Mouse (Mus musculus) intestine, embryonic 15.5 days (tissue): ENCODE data around the gene Rassf2. TPM values are rescaled to one million over a fixed set of nuclear protein-coding genes. Genes with fewer than 3 reads are reported as not detected.
A peak's percentile ranks its signal among the peaks of the same experiment; 100 is the strongest.

Source experiments
- ATAC-seq: fragments of 200-750 bp; cut with Nextera tagmentation; 2 replicates; pipeline ENCODE4 v1.8.0; 2017; ENCODE audit warnings: moderate TSS enrichment, moderate library complexity
- H3K27ac ChIP-seq: fragments of 300-500 bp; sonication (generic); 2 replicates; pipeline ENCODE4 v1.5.1; 2015; ENCODE audit warnings: mild to moderate bottlenecking, inconsistent platforms
- H3K27me3 ChIP-seq: fragments of 300-500 bp; sonication (generic); replicated peaks from 2 replicates; pipeline ENCODE4 v1.6.1; 2015; ENCODE audit warnings: inconsistent platforms
- H3K36me3 ChIP-seq: fragments of 300-500 bp; sonication (generic); 2 replicates; pipeline ENCODE4 v1.6.1; 2015; ENCODE audit warnings: inconsistent platforms
- H3K4me1 ChIP-seq: fragments of 300-500 bp; sonication (generic); replicated peaks from 2 replicates; pipeline ENCODE4 v1.6.1; 2015; ENCODE audit warnings: inconsistent platforms
- H3K4me2 ChIP-seq: fragments of 300-500 bp; sonication (generic); replicated peaks from 2 replicates; pipeline ENCODE4 v1.6.1; 2015; ENCODE audit warnings: mild to moderate bottlenecking, inconsistent platforms
- H3K4me3 ChIP-seq: fragments of 300-500 bp; sonication (generic); replicated peaks from 2 replicates; pipeline ENCODE4 v1.5.1; 2015; ENCODE audit warnings: inconsistent platforms
- H3K9ac ChIP-seq: fragments of 300-500 bp; sonication (generic); 2 replicates; pipeline ENCODE4 v1.6.1; 2015; ENCODE audit warnings: inconsistent platforms
- H3K9me3 ChIP-seq: fragments of 300-500 bp; sonication (generic); 2 replicates; pipeline ENCODE4 v1.6.1; 2016; ENCODE audit warnings: inconsistent platforms
- WGBS: fragments of 180-500 bp; shearing (Covaris S2); methylation state at CpG from one replicate; pipeline ENCODE4 v1.1.7; 2015; 5-methylcytosine and 5-hydroxymethylcytosine counted together
- polyA plus RNA-seq: library from polyadenylated mRNA; unstranded; fragments of >200 nt; fragmentation: Nextera tagmentation; extraction: Ambion mirVana; gene quantifications from 2 replicates; pipeline ENCODE4 v1.2.1, GENCODE M21; 2015

Rassf2 gene
- polyA plus RNA-seq, 1 experiment from 2014 or later = 7.6 TPM

DNA sequence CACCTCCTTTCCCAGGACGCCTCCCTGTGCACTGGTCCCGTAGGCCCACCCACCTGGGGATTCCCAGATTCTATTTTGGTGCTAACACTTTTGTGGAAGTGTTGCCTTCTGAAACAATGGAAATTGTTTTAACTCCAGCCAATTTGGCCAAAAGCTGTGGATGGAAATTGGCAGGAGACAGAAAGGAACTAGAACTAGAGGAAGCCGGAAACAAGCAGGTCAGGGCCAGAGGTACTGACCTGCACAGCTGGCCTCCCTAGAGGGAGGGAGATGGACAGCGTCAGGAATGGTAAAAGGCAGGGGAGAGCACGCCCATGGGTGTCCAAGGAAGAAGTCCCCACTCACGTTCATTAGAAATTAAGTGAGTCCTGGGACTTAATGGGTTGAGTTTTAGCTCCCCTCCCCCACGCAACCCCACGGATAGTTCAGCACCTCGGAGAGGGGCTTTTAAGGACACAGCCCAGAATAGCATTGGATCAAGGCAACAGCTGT is 72.3 kb downstream of the Rassf2 start:
- no peaks in the 10 kb centered on the region for H3K9me3 ChIP-seq
- ATAC-seq = no peak
- no peaks in the 10 kb centered on the region for H3K36me3 ChIP-seq
- H3K27ac ChIP-seq = no peak overlapping the region
- H3K9ac ChIP-seq = no peak overlapping the region
- H3K4me2 ChIP-seq = no peak overlapping the region
- peaks cover 12% of the 10 kb centered on the region for H3K27me3 ChIP-seq
- H3K4me3 ChIP-seq = no peak overlapping the region
- 0 out of 2 replicates have a peak, but pooled peaks cover 5% of the 10 kb centered on the region for H3K4me1 ChIP-seq
- 53% methylated on average over 9 of the region's 9 CpGs for WGBS

DNA sequence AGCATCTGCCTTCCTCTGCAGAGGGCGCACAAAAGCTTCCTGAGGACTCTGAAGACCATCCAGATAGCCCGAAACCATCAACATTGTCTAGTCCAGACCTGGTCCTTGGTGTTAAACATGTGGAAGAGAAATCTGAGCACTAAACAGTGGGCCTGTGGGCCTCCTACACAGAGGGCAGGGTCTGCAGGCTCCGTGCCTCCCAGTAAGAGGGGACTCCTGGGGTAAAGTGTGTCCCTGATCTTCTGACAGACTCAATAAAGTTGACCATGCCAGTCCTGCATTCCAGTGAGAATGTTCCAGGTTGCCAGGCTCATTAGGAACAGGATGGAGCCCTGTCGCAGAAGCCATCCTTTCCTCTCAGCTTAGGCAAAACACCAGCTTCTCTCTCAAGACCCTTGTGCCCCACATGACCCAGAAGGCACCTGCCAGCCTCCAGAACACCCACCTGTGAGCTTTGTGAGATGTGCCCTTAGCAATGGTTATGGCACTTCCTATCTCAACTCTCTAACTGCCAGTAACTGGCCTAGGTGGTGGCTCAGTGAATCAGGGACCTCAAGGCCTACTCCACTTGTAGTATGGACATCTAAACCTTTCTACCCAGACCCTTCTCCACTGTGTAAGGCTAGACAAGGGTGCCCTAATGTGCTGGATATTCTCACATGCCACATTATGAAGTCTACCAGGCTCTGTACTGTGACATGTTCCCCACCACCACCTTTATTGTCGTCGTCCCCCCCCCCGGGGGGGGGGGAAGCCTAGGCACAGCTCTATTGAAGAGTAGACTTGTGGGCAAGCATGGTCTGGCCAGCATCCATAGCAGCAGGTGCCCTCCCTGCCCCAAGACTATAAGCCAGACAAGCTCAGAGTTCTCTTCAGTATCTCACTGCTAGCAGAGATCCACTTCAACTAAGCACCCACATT is 73.5 kb downstream of the Rassf2 start:
- Histone ChIP-seq H3K4me1 (0 out of 2 replicates have a peak, but pooled peaks cover 5% of the 10 kb centered on the region), H3K4me2 (no peak overlapping the region), H3K4me3 (no peak overlapping the region), H3K9me3 (no peaks in the 10 kb centered on the region), H3K9ac (no peak overlapping the region), H3K36me3 (no peaks in the 10 kb centered on the region), H3K27ac (no peak overlapping the region), H3K27me3 (peaks cover 14% of the 10 kb centered on the region)
- 70% methylated on average over 7 of the region's 7 CpGs for WGBS
- ATAC-seq = no peak

DNA sequence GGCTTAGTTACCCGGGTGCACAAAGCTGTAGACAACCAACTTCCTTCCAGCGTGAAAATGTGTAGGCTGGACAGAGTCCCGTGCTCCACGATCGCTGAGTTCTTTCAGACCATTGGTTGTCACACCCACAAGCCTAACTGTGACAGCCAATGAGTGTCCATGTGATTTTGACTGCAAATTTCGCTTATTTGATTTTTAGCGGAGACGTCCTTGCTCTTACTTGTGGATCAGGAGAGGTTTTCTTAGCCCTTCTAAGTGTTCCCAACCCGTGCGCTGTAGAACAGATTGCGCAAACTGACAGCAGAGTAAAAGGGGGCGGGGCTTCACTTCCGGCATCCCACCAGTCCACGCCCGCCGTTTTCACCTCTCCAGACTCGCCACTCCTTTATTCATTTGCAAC is 74.8 kb downstream of the Rassf2 start:
- H3K4me3 ChIP-seq = peak overlapping the region; percentile 16
- H3K9ac ChIP-seq = no peak overlapping the region
- peaks cover 14% of the 10 kb centered on the region for H3K27me3 ChIP-seq
- H3K27ac ChIP-seq = no peak overlapping the region
- peak overlapping the region; percentile 56 for H3K4me2 ChIP-seq
- no peaks in the 10 kb centered on the region for H3K36me3 ChIP-seq
- peak; percentile 71 for ATAC-seq
- 2% methylated on average over 17 of the region's 17 CpGs for WGBS
- 0 out of 2 replicates have a peak, but pooled peaks cover 5% of the 10 kb centered on the region for H3K4me1 ChIP-seq
- no peaks in the 10 kb centered on the region for H3K9me3 ChIP-seq

DNA sequence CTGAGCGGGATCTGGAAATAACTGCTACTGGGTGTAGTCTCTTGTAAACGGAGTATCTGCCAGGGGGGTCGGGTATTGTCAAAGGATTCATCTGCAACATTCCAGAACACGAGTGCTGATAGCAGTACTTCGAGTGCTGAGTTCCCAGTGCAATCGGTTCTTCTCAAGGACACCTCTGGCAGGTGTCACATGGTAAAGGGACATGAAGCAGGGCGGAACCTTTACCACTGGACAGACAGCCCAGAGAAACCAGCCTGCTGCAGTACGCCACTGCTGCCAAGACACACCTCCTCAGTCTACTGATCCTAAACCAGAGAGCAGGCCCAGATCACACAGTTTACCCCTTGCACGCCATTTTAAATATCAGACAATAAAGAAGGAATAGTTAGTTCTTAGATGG is 75.2 kb downstream of the Rassf2 start:
- Histone ChIP-seq H3K9me3 (no peaks in the 10 kb centered on the region), H3K9ac (no peak overlapping the region), H3K4me2 (peak overlapping the region; percentile 56), H3K4me1 (0 out of 2 replicates have a peak, but pooled peaks cover 5% of the 10 kb centered on the region), H3K4me3 (peak overlapping the region; percentile 16), H3K36me3 (no peaks in the 10 kb centered on the region), H3K27me3 (peaks cover 14% of the 10 kb centered on the region), H3K27ac (no peak overlapping the region)
- ATAC-seq = peak; percentile 69
- 39% methylated on average over 9 of the region's 9 CpGs for WGBS

DNA sequence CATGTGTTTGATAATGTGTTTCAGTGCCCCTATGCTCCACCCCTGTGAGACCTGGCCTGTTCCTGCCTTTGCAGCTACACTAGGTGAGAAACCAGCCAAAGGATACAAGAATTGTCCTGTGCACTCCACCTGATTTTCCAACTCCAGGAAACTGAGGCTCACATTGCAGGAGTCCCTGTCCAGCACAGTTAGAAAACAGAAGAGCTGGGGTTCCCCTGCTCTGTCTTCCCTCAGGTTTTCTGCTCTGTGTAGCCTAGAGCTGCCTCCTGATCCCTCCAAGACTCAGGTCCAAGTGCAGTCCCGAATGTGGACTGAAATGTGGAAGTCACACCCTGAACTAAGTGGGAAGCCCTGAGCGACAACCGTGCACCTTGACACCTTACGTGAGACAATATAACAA is 76.3 kb downstream of the Rassf2 start:
- no peak for ATAC-seq
- no peak overlapping the region for H3K9ac ChIP-seq
- 87% methylated on average over 4 of the region's 4 CpGs for WGBS
- H3K4me3 ChIP-seq = peak overlapping the region; percentile 17; the same call in 1 of the 2 replicates
- 0 out of 2 replicates have a peak, but pooled peaks cover 5% of the 10 kb centered on the region for H3K4me1 ChIP-seq
- peaks cover 14% of the 10 kb centered on the region for H3K27me3 ChIP-seq
- H3K36me3 ChIP-seq = no peaks in the 10 kb centered on the region
- H3K27ac ChIP-seq = no peak overlapping the region
- H3K4me2 ChIP-seq = peak overlapping the region; percentile 49; the same call in 1 of the 2 replicates
- no peaks in the 10 kb centered on the region for H3K9me3 ChIP-seq

DNA sequence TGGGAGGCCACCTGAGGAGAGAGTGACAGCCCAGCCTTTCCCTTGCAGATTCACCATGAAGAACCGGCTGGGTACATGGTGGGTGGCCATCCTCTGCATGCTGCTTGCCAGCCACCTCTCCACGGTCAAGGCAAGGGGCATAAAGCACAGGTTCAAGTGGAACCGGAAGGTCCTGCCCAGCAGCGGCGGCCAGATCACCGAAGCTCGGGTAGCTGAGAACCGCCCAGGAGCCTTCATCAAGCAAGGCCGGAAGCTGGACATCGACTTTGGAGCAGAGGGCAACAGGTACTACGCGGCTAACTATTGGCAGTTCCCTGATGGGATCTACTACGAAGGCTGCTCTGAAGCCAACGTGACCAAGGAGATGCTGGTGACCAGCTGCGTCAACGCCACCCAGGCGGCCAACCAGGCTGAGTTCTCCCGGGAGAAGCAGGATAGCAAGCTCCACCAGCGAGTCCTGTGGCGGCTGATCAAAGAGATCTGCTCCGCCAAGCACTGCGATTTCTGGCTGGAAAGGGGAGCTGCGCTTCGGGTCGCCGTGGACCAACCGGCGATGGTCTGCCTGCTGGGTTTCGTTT is 77.0 kb downstream of the Rassf2 start:
- WGBS = 10% methylated on average over 29 of the region's 29 CpGs
- no peak for ATAC-seq
- H3K4me3 ChIP-seq = peak overlapping the region; percentile 17
- H3K4me1 ChIP-seq = 0 out of 2 replicates have a peak, but pooled peaks cover 5% of the 10 kb centered on the region
- no peaks in the 10 kb centered on the region for H3K9me3 ChIP-seq
- H3K4me2 ChIP-seq = peak overlapping the region; percentile 49
- H3K27me3 ChIP-seq = peaks cover 14% of the 10 kb centered on the region
- no peak overlapping the region for H3K9ac ChIP-seq
- H3K36me3 ChIP-seq = no peaks in the 10 kb centered on the region
- H3K27ac ChIP-seq = no peak overlapping the region

DNA sequence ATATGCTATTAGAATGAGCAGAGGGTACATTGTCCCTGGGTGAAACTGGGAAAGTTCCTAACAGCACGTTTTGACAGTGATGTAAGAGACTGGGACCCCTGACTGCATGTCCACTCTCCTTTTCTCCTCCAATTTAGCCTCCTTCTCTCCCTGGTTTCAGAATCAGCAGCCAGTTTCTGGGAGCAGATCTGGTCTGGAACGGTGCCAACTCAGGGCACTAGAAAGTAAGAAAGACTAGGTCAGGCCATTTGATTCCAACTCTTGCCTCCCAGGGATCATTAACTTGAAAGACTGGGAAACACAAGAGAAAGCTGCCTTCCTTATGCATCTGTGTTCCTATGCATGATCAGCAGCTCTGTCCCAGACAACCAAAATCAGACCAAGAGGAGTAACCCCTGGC is 77.6 kb downstream of the Rassf2 start:
- no peak for ATAC-seq
- WGBS = 49% methylated on average over 2 of the region's 2 CpGs
- H3K4me1 ChIP-seq = 0 out of 2 replicates have a peak, but pooled peaks cover 5% of the 10 kb centered on the region
- no peak overlapping the region for H3K9ac ChIP-seq
- H3K4me2 ChIP-seq = peak overlapping the region; percentile 49; the same call in 1 of the 2 replicates
- H3K36me3 ChIP-seq = no peaks in the 10 kb centered on the region
- no peak overlapping the region for H3K27ac ChIP-seq
- no peak overlapping the region for H3K4me3 ChIP-seq
- H3K9me3 ChIP-seq = no peaks in the 10 kb centered on the region
- peaks cover 14% of the 10 kb centered on the region for H3K27me3 ChIP-seq

DNA sequence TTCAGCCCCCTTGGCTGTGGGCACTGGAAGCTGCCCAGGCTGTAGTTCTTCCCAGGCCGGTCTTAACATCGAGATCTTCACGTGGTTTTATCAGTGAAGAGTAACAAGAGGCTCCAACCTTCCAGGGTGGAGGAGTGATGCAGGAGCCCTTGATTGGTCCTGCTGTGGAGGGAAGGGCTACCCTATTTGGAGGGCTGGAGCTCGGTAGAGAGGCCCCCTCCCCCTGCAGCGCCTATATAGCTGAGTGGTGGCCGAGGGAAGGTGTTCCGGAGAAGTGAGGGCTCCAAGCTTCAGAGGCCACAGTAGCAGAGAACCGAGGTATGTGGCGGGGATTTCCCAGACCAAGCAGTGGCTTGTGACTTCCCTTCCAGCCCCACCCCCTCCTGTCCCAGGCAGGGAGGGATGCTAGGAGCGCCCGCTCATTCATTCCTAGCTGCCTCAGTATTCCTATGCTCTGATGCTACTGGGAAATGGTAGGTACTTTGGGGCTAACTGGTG is 79.4 kb downstream of the Rassf2 start, which contains the start of gene Prnd:
Gene Prnd, plus strand, starts transcription at position 264 of the 498 bp plus-strand sequence.
- no peak within 1 kb of the TSS for H3K4me2 ChIP-seq
- WGBS = 10% methylated on average over 11 of the region's 11 CpGs
- H3K4me3 ChIP-seq = no peak within 1 kb of the TSS; the same call in 1 of the 2 replicates
- 0 out of 2 replicates have a peak, but pooled peaks cover 5% of the 10 kb centered on the region for H3K4me1 ChIP-seq
- no peaks in the 10 kb centered on the region for H3K9me3 ChIP-seq
- no peaks in the 10 kb centered on the region for H3K36me3 ChIP-seq
- ATAC-seq = 0 out of 2 replicates have a peak, but pooled peaks have one; percentile 27
- no peak within 1 kb of the TSS for H3K9ac ChIP-seq
- no peak within 1 kb of the TSS for H3K27ac ChIP-seq
- peaks cover 14% of the 10 kb centered on the region for H3K27me3 ChIP-seq

DNA sequence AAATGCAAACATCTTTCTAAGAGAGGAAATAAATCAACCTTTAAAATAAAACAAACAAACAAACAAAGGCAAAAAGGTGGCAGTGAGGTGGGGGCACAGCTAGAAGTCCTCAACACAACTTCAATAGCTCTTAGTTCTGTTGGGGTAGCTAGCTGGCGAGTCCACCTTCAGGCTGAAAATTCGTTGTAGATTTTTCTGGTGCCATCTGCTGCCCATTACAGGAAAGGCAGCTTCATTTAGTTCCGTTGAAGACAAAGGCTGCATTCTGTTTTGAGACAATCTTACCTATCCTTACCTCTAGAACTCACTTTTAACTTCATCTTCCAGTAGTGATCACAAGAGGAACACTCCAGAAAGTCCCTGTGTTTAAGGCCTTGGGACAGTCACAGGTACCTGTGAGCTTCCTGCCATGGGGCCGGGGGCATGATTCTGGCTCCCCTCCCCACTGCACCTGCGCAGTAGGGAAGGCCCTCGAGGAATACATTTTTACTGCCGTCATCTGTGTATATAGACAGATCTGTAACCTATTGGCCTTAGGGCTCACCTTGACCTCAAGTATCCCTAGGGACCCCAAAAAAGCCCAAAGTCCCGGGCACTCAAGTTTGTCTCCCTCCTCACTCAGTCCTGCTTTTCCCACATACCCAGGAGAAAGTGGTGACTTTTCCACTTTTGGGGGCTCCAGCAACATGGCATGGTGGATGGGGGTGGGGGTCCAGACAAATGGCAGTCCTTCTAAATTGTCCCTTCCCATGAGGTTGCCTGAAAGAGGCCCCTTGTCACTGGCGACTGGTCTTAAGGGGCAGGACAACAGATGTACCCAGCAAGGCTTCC is 80.1 kb downstream of the Rassf2 start:
- Histone ChIP-seq H3K4me3 (no peak overlapping the region), H3K4me2 (no peak overlapping the region), H3K9ac (no peak overlapping the region), H3K27ac (no peak overlapping the region), H3K4me1 (0 out of 2 replicates have a peak, but pooled peaks cover 5% of the 10 kb centered on the region), H3K9me3 (no peaks in the 10 kb centered on the region), H3K36me3 (no peaks in the 10 kb centered on the region), H3K27me3 (peaks cover 14% of the 10 kb centered on the region)
- ATAC-seq = no peak
- 46% methylated on average over 9 of the region's 9 CpGs for WGBS

DNA sequence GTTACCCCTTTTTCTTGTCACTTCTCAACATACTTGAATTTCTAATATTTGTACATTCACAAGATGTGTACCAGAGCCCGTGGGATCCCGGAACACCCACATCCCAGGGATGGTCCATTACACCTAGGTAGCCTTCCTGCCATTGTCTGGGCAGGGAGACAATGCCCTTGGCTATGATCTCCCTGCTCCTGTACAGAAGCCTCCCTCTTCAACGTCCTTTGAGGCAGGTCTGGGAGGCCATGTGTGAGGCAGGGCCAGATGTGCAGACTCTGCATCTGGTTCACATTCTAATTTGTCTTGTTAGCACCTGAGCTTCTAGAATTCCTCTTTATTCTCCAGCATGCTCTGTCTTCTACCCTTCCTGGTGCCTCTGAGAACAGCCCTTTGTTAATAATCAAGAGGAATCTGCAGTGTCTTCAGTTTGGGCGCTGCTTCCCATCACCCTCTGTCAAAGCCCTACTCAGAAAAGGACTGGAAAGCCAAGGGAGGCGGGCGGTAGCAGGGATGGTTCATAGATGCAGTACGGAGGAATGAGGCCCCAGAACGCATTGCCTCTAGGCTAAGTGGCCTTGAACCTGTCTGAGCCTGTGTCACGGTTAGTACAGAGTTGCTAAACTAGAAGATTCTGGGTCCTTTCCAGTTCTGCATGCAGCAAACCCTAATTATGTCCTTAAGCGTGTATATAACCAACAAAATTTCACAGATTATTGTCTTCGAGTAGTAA is 81.0 kb downstream of the Rassf2 start:
- ATAC-seq = no peak

DNA sequence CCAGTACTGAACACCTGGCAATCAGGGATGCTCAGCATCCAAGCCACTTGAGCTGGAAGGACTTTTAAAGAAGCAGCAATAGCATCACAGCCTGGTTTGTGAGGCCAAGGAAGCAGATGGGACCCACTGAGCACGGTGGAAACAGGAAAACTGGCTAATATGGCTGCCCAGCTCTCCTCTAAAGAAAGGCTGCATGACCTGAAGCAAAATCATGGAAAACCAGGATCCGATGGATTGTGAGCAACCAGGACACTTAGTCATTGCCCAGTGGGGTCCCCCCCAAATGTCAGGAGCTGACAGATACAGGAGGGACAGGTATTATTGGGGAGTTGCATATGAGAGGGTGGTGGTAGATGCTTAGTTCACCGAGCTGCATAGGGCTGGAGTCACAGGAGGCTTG is 81.9 kb downstream of the Rassf2 start:
- H3K4me1 ChIP-seq = 0 out of 2 replicates have a peak, but pooled peaks cover 1% of the 10 kb centered on the region
- no peaks in the 10 kb centered on the region for H3K36me3 ChIP-seq
- WGBS = 89% methylated on average over 3 of the region's 3 CpGs
- H3K9ac ChIP-seq = no peak overlapping the region
- no peak for ATAC-seq
- H3K4me2 ChIP-seq = no peak overlapping the region
- no peaks in the 10 kb centered on the region for H3K9me3 ChIP-seq
- H3K4me3 ChIP-seq = no peak overlapping the region
- H3K27me3 ChIP-seq = peaks cover 5% of the 10 kb centered on the region
- H3K27ac ChIP-seq = no peak overlapping the region

More for the DNA sequence above, 81.0 kb downstream of the Rassf2 start:
- Histone ChIP-seq H3K9ac (no peak overlapping the region), H3K9me3 (no peaks in the 10 kb centered on the region), H3K4me3 (no peak overlapping the region), H3K4me2 (no peak overlapping the region), H3K36me3 (no peaks in the 10 kb centered on the region), H3K4me1 (0 out of 2 replicates have a peak, but pooled peaks cover 5% of the 10 kb centered on the region), H3K27ac (no peak overlapping the region), H3K27me3 (peaks cover 13% of the 10 kb centered on the region)
- 59% methylated on average over 11 of the region's 11 CpGs for WGBS
